Mouse (Mus musculus): Measurements from ENCODE around the gene Timd2. TPM values are rescaled to one million over a fixed set of nuclear protein-coding genes. Genes with fewer than 3 reads are reported as not detected.
A peak's percentile ranks its signal among the peaks of the same experiment; 100 is the strongest.
"Not testable (repeated sequence)": the region's sequence is repeated elsewhere in the genome, so short reads cannot be mapped to it uniquely, and the experiment has no call there.

Gene Timd2
- polyA plus RNA-seq, 1 experiment from 2014 or later: 9.8 TPM

DNA sequence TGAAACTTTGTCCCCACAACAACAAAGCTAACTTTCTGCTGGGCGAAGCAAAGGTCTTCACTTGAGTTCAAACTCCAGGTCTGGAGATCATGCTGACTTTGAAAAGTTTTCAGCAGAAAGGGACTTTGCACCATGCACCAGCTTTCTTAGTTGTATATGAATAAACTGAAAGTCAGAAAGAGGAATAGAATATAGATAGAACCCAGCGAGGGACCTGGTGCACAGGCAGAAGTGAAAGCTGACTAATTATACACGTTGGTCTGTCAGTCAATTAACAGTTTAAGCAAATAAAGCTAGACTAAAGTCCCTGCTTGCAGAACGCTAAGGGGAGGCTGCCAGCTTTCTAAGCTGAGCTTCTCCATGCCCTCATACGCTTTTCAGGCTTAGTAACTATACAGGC is 8.0 kb downstream of the Timd2 start:
- no peaks in the 10 kb centered on the region for H3K4me1 ChIP-seq
- no peak for ATAC-seq
- no peaks in the 10 kb centered on the region for H3K36me3 ChIP-seq
- no peak overlapping the region for H3K4me3 ChIP-seq
- 0 out of 2 replicates have a peak, but pooled peaks cover 4% of the 10 kb centered on the region for H3K9me3 ChIP-seq (replicated peaks)
- H3K27ac ChIP-seq: no peak overlapping the region; the same call in 1 of the 2 replicates
- H3K9ac ChIP-seq: no peak overlapping the region
- H3K27me3 ChIP-seq (replicated peaks): no peaks in the 10 kb centered on the region
- H3K4me2 ChIP-seq: no peak overlapping the region
- 57% methylated on average over 5 of the region's 5 CpGs for whole genome bisulfite sequencing (ENCODE audit: insufficient replicate concordance)

DNA sequence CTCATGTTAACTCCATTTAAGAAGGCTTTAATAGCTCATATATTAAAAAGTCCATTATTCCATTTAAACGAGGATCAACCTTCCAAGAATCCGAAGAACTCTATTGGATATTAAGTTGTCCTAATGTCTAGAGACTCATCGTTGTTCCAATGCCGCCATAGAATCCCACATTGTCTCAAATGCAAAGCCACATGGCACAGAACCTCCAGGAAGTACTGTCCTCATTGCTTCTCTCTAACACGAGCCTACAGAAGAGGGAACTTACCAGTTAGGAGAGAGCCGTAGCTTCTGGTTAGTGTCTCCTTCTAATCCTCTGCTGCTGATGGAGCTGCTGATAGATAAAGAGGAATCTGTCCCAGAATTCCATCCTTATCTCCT is 8.6 kb downstream of the Timd2 start:
- no peak overlapping the region for H3K4me2 ChIP-seq
- no peak overlapping the region for H3K27ac ChIP-seq

DNA sequence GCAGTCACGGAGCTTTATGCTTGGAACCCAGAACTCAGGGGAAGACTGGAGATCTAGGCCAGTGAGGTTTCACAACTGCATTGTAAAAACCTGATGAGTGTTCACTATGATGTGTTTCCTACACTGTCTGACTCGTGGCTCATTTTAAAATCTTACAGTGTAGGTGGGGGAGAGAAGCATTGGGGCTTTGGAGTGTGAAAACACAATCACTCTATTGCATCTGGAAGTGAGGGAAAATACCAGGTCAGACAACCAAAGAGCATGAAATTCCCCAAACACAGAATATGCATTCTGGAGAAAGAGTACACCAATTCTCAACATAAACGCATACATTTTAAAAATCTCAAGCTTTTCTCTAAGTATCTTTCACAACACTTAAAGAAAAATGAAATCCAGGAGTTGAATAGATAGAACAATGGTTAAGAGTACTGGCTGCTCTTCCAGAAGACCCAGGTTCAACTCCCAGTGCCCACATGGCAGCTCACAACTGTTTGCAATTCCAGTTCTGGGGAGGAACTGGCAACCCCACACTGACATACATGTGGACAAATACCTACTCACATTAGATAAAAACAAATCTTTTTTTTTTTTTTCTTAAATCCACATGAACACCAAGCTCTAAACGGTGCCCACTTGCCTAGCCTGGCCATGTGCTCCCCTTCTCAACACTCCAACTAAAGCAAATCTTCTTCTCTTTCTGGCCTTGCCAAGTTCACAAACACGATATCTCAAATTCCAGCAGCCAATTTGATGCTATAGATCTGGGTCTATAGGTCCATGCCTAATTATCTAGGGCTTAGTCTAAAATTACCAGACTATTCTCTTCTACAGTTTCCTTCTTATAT is 9.2 kb downstream of the Timd2 start:
- WGBS (ENCODE audit: insufficient replicate concordance): 66% methylated on average over 5 of the region's 5 CpGs
- Histone ChIP-seq H3K27ac (no peak overlapping the region), H3K36me3 (no peaks in the 10 kb centered on the region), H3K4me1 (no peaks in the 10 kb centered on the region), H3K4me3 (no peak overlapping the region), H3K9me3 (replicated peaks) (0 out of 2 replicates have a peak, but pooled peaks cover 4% of the 10 kb centered on the region), H3K9ac (no peak overlapping the region), H3K4me2 (no peak overlapping the region), H3K27me3 (replicated peaks) (no peaks in the 10 kb centered on the region)
- no peak for ATAC-seq

More for the DNA sequence above, 8.6 kb downstream of the Timd2 start:
- Histone ChIP-seq H3K4me3 (no peak overlapping the region), H3K9me3 (replicated peaks) (0 out of 2 replicates have a peak, but pooled peaks cover 4% of the 10 kb centered on the region), H3K27me3 (replicated peaks) (no peaks in the 10 kb centered on the region), H3K9ac (no peak overlapping the region), H3K4me1 (no peaks in the 10 kb centered on the region), H3K36me3 (no peaks in the 10 kb centered on the region)
- 54% methylated on average over 6 of the region's 6 CpGs for whole genome bisulfite sequencing (ENCODE audit: insufficient replicate concordance)
- ATAC-seq: no peak

DNA sequence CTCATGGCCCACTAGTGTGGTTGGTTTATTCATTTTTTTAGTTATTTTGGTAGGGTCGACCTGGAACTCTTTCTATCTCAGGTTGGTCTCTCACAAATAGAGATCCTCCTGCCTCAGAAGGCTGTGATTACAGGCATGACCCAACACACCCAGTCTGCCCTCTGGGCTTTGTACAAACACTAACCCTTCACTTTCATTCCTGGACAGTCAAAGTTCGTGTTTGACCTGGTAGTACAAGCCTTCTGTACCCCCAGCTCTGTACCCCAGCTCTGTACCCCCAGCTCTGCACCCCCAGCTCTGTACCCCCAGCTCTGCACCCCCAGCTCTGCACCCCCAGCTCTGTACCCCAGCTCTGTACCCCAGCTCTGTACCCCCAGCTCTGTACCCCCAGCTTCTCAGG is 11.0 kb downstream of the Timd2 start:
- not testable (repeated sequence) for H3K36me3 ChIP-seq; ATAC-seq; H3K9me3 ChIP-seq (replicated peaks); H3K9ac ChIP-seq; H3K27ac ChIP-seq; H3K4me3 ChIP-seq; H3K27me3 ChIP-seq (replicated peaks); H3K4me1 ChIP-seq; H3K4me2 ChIP-seq
- WGBS (ENCODE audit: insufficient replicate concordance): 52% methylated on average over 2 of the region's 2 CpGs

DNA sequence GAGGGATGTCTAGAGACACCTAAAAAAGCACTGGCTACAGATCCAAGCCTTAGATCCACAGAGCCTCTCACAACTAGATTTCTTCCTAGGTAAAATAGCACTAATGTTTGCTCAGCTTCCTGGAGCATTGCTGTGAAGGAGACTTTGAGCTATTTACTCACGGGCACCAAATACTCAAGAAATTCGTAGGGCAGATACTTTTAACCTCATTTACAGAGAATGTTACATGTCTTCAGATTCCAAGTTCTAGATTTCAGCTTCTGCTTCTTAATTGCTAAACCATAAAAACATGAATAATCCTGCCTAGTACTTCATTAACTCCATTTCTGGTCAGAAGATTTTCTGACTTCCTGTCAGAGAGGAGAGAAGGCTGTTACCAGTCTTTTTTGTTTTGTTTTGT is 16.7 kb downstream of the Timd2 start:
- H3K9ac ChIP-seq: no peak overlapping the region
- H3K9me3 ChIP-seq (replicated peaks): no peaks in the 10 kb centered on the region
- H3K4me3 ChIP-seq: no peak overlapping the region
- ATAC-seq: no peak
- no peaks in the 10 kb centered on the region for H3K4me1 ChIP-seq
- no peak overlapping the region for H3K4me2 ChIP-seq
- no peaks in the 10 kb centered on the region for H3K27me3 ChIP-seq (replicated peaks)
- no peaks in the 10 kb centered on the region for H3K36me3 ChIP-seq
- WGBS (ENCODE audit: insufficient replicate concordance): 75% methylated on average over 2 of the region's 2 CpGs
- no peak overlapping the region for H3K27ac ChIP-seq

DNA sequence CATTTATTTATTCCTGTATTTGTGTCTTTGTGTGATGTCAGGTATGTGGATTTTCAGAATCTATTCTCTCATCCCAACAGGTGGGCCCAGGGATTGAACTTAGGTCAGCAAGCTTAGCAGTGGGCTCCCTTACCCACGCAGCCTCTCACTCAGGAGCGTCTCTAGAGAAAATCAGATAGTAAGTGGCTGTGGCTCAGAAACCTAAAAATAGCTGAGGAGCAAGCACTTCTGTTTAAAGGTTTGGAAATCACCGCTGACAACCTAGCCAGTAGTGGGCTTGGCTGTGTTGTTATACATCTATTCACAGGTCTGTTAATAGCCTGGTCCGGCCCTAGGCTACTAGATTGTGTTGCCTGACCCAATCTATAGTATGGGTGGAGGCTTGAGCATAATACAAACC is 23.1 kb downstream of the Timd2 start:
- ATAC-seq: no peak
- Histone ChIP-seq H3K27me3 (replicated peaks) (no peaks in the 10 kb centered on the region), H3K9ac (no peak overlapping the region), H3K4me2 (no peak overlapping the region), H3K4me1 (no peaks in the 10 kb centered on the region), H3K9me3 (replicated peaks) (no peaks in the 10 kb centered on the region), H3K27ac (no peak overlapping the region), H3K36me3 (no peaks in the 10 kb centered on the region), H3K4me3 (no peak overlapping the region)
- WGBS (ENCODE audit: insufficient replicate concordance): 46% methylated on average over 4 of the region's 4 CpGs

DNA sequence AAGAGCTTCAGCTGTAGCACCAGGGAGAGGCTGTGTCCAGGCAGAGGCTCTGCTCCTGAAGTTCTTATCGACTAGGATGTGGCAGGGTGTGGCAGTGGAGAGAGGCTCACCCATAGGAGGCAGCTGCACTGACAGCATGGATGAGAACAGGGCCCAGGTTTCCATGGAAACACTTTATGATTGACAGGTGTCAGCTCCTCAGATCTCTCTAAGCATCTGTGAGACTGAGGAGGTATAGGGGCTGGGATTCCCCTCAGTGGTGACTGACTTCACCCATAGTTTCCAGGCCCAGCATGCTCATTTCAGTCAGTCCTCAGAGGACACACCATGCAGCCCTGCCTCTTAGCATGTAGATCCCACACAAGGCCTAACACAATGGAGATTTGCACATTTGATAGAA is 24.0 kb downstream of the Timd2 start:
- Histone ChIP-seq H3K4me1 (no peaks in the 10 kb centered on the region), H3K27me3 (replicated peaks) (no peaks in the 10 kb centered on the region), H3K27ac (no peak overlapping the region), H3K4me3 (no peak overlapping the region), H3K9me3 (replicated peaks) (no peaks in the 10 kb centered on the region), H3K36me3 (no peaks in the 10 kb centered on the region), H3K4me2 (no peak overlapping the region), H3K9ac (no peak overlapping the region)
- 68% methylated on average over 1 of the region's 1 CpGs for WGBS (ENCODE audit: insufficient replicate concordance)
- no peak for ATAC-seq

DNA sequence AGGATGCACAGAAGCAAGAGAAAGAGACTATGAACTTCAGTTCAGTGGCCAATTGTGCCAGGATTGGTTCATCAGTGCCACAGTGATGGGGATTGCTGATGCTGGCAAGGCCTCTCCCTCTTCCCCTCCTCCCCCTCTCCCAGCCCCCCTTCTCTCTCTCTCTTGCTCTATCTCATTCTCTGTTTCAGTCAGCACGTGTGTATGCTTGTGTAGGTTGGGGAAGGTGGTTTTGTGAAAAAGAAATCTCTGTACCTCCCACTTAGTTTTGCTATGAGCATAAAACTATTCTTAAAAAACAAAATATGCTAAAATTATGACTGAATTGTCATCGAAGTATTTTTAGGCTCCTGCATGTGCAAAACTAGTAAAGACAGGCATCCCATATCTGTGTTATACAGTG is 38.9 kb downstream of the Timd2 start:
- ATAC-seq: no peak
- H3K36me3 ChIP-seq: no peaks in the 10 kb centered on the region
- no peak overlapping the region for H3K4me3 ChIP-seq
- no peak overlapping the region for H3K27ac ChIP-seq
- H3K9ac ChIP-seq: no peak overlapping the region
- peaks cover 6% of the 10 kb centered on the region; the same call in 1 of the 2 replicates for H3K4me1 ChIP-seq
- no peaks in the 10 kb centered on the region for H3K27me3 ChIP-seq (replicated peaks)
- H3K9me3 ChIP-seq (replicated peaks): no peaks in the 10 kb centered on the region
- H3K4me2 ChIP-seq: no peak overlapping the region
- 49% methylated on average over 2 of the region's 2 CpGs for WGBS (ENCODE audit: insufficient replicate concordance)

DNA sequence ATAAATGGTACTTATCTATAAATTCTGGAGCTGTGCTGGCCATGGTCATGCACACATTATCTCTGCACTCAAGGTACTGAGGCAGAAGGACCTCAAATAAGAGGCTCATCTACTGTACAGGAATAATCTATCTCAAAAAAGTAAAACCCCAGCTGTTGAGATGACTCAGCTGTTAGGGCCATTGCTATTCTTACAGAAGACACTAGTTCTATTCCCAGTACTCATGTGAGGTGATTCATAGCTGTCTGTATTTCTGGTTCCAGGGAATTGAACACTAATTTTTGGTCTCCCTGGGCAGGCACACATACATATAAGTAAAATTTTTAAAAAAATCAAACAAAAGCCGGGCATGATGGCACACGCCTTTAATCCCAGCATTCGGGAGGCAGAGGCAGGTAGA is 39.8 kb downstream of the Timd2 start:
- H3K27me3 ChIP-seq (replicated peaks): no peaks in the 10 kb centered on the region
- no peak overlapping the region for H3K4me3 ChIP-seq
- no peak overlapping the region for H3K27ac ChIP-seq
- H3K9me3 ChIP-seq (replicated peaks): no peaks in the 10 kb centered on the region
- ATAC-seq: no peak
- H3K4me2 ChIP-seq: no peak overlapping the region
- peaks cover 6% of the 10 kb centered on the region; the same call in 1 of the 2 replicates for H3K4me1 ChIP-seq
- WGBS (ENCODE audit: insufficient replicate concordance): 72% methylated on average over 3 of the region's 3 CpGs
- H3K36me3 ChIP-seq: no peaks in the 10 kb centered on the region
- H3K9ac ChIP-seq: no peak overlapping the region

DNA sequence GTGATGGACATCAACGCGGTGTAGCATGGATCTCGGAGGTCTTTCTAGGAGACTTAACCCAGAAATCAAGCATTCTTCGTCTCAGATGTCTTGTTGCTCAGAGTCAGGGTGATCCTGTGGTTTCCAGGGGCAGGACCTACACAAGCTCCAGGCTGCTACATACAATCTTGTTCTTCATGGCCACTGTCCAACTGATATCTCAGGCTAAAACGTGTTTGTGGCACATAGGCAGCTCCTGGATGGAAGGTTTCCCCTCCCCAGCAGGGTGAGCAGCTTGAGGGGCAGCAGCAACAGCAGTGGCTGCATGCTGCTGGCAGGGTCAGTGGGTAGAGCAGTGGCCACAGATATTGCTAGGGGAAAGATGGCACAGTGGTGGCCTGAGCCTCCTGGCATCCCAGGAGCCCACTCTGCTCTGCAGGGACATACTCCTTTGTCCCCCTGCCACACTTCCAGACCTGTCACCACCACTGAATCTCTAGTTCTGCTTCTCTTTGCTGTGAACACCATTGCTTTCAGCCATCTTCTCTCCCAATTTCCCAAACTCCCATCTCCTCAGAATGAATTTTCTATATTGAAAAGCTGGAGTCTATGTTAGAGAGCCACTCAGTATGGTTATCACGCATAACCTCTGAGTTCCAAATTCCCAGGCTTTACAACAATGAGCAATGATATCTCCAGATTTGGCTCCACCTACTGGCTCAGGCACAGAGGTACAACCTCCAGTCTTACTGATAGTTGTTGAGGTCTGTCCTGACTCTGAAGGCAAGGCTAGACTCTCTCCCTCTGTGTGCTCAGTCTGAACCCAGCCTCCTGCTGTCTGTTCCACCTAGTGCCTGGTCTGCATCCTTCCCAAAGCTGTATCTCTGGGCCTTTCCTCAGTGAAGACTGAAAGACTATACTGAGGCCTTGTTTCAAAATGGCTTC is 41.0 kb downstream of the Timd2 start:
- Histone ChIP-seq H3K27ac (no peak overlapping the region), H3K27me3 (replicated peaks) (no peaks in the 10 kb centered on the region), H3K4me1 (peaks cover 6% of the 10 kb centered on the region; the same call in 1 of the 2 replicates), H3K9me3 (replicated peaks) (no peaks in the 10 kb centered on the region), H3K9ac (no peak overlapping the region), H3K36me3 (no peaks in the 10 kb centered on the region), H3K4me3 (no peak overlapping the region), H3K4me2 (no peak overlapping the region)
- 0 out of 2 replicates have a peak, but pooled peaks have one; percentile 46 for ATAC-seq
- 51% methylated on average over 6 of the region's 6 CpGs for WGBS (ENCODE audit: insufficient replicate concordance)

DNA sequence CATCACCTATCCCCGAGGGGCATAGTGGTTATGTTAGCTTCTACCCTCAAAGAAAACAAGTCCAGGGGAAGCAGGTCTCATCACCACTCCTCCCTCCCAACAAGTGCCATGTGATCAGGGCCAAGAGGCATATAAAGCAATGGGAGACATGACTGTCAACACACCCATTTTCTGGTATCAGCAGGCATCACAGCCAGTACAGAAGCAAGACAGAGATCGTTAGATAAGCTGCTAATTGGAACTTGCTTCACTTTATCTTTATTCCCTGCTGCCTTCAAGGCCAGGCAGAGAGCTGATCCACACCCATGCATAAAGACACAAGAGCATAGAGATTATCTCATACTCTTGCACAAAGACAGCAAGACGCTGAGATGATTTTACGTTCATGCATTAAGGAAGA is 43.6 kb downstream of the Timd2 start:
- WGBS (ENCODE audit: insufficient replicate concordance): 36% methylated on average over 4 of the region's 4 CpGs
- Histone ChIP-seq H3K4me1 (peaks cover 6% of the 10 kb centered on the region; the same call in 1 of the 2 replicates), H3K4me2 (no peak overlapping the region), H3K9ac (no peak overlapping the region), H3K4me3 (no peak overlapping the region), H3K27me3 (replicated peaks) (no peaks in the 10 kb centered on the region), H3K27ac (no peak overlapping the region), H3K9me3 (replicated peaks) (no peaks in the 10 kb centered on the region), H3K36me3 (no peaks in the 10 kb centered on the region)
- ATAC-seq: peak; percentile 83

DNA sequence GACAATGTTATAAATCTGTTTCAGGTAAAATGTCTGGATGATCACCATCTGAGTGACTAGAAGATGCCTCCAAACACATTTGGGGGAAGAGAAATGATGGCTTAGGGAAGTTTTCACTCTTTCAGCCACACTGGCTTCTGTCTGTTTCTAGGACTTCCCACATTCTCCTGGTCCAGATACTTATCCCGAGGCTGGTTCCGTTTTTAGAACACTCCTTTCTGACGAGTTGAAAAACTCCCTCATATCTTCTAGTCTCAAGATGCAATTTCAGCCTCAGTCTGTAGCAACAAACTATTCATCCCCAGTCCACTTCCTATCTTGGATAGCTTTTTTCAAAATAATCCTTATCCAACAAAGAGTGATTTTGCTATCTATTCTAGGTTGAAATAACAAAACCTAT is 54.4 kb downstream of the Timd2 start:
- Histone ChIP-seq H3K36me3 (no peaks in the 10 kb centered on the region), H3K9ac (no peak overlapping the region), H3K4me1 (no peaks in the 10 kb centered on the region), H3K4me3 (no peak overlapping the region), H3K9me3 (replicated peaks) (no peaks in the 10 kb centered on the region), H3K27ac (no peak overlapping the region), H3K4me2 (no peak overlapping the region), H3K27me3 (replicated peaks) (no peaks in the 10 kb centered on the region)
- 58% methylated on average over 3 of the region's 3 CpGs for WGBS (ENCODE audit: insufficient replicate concordance)
- no peak for ATAC-seq
